In genomic region chr5:128522667-128523066, GRCm38 (mm10) we compare ENCODE assay signal across 9 mouse cellular contexts.
DNase-seq lines count a peak whose midpoint lies in the region; ATAC-seq lines count a peak whose summit lies in the region.
"Had no signal": no experiment of that assay in that cellular context is flagged by ENCODE, and none has a peak within 500 bp of the region (broad histone marks: within the 10 kb centered on the region; RNA-seq: fewer than 3 reads in every experiment).

No protein-coding gene starts in this region.

- no peaks in the 10 kb centered on the region for H3K36me3 ChIP-seq in heart, embryonic 11.5 days (ENCODE audit: control insufficient read depth, insufficient read depth, low read length)
- H3K36me3 ChIP-seq in limb, embryonic 13.5 days: no peaks in the 10 kb centered on the region
- H3K36me3 ChIP-seq: embryonic facial prominence, embryonic 12.5 days had no signal

- H3K9ac ChIP-seq in heart, embryonic 11.5 days (ENCODE audit: low read depth, low read length): no peak overlapping the region
- no peak overlapping the region for H3K9ac ChIP-seq in limb, embryonic 13.5 days
- H3K9ac ChIP-seq: embryonic facial prominence, embryonic 12.5 days had no signal

- H3K27ac ChIP-seq in heart, embryonic 11.5 days (ENCODE audit: low read depth, low read length): no peak overlapping the region
- no peak overlapping the region for H3K27ac ChIP-seq in limb, embryonic 13.5 days
- H3K27ac ChIP-seq: embryonic facial prominence, embryonic 12.5 days had no signal

- H3K9me3 ChIP-seq in heart, embryonic 11.5 days (replicated peaks; ENCODE audit: control insufficient read depth, low read length): no peaks in the 10 kb centered on the region
- no peaks in the 10 kb centered on the region for H3K9me3 ChIP-seq in limb, embryonic 13.5 days
- H3K9me3 ChIP-seq: embryonic facial prominence, embryonic 12.5 days had no signal

- WGBS in heart, embryonic 11.5 days (ENCODE audit: insufficient replicate concordance): 40% methylated on average over 5 of the region's 5 CpGs
- 27% methylated on average over 5 of the region's 5 CpGs for WGBS in limb, embryonic 13.5 days

- H3K4me2 ChIP-seq in heart, embryonic 11.5 days: no peak overlapping the region
- no peak overlapping the region for H3K4me2 ChIP-seq in limb, embryonic 13.5 days (replicated peaks)
- H3K4me2 ChIP-seq: embryonic facial prominence, embryonic 12.5 days had no signal

- peaks cover 2% of the 10 kb centered on the region; the same call in 1 of the 2 replicates for H3K4me1 ChIP-seq in heart, embryonic 11.5 days (ENCODE audit: control insufficient read depth, insufficient read depth, low read length)
- H3K4me1 ChIP-seq in limb, embryonic 13.5 days: peaks cover 11% of the 10 kb centered on the region

- H3K27me3 ChIP-seq in heart, embryonic 11.5 days (ENCODE audit: control insufficient read depth, insufficient read depth, low read length): peaks cover 14% of the 10 kb centered on the region
- peaks cover 28% of the 10 kb centered on the region for H3K27me3 ChIP-seq in limb, embryonic 13.5 days

- peak; percentile 36 for DNase-seq in heart, postnatal 4 days
- peak; percentile 40 for DNase-seq in urinary bladder, postnatal 14 days (ENCODE audit: low spot score)
- DNase-seq in urinary bladder, postnatal 4 days (ENCODE audit: low spot score in 2 of 2): no peak
- DNase-seq in embryo, embryonic 11 days: peak; percentile 82
- peak; percentile 62 for DNase-seq in retina, postnatal 7 days (ENCODE audit: low read depth, low spot score)
- DNase-seq in B cell, adult 2 months: no peak

- H3K4me3 ChIP-seq in heart, embryonic 11.5 days (ENCODE audit: low read depth, low read length): no peak overlapping the region
- H3K4me3 ChIP-seq in limb, embryonic 13.5 days: no peak overlapping the region
- H3K4me3 ChIP-seq: embryonic facial prominence, embryonic 12.5 days had no signal

- no peak for ATAC-seq in heart, embryonic 11.5 days (replicated peaks; ENCODE audit: insufficient number of reproducible peaks, low FRiP score, low TSS enrichment)
- peak; percentile 13; the same call in 1 of the 2 replicates for ATAC-seq in limb, embryonic 13.5 days (ENCODE audit: low FRiP score, low read depth)

Comparison
In these comparisons a context has a peak if more than half of its experiments do, and no peak if none do; other contexts are left out.
1. DNase-seq: peak in heart, postnatal 4 days (single experiment), urinary bladder, postnatal 14 days (single experiment), embryo, embryonic 11 days (single experiment) and retina, postnatal 7 days (single experiment); none in urinary bladder, postnatal 4 days (0 of 2) and B cell, adult 2 months (0 of 2).